Mouse (Mus musculus) hindbrain, embryonic 16.5 days (tissue): ENCODE results near the gene Esam. TPM values are rescaled to one million over a fixed set of nuclear protein-coding genes. Genes with fewer than 3 reads are reported as not detected.

ENCODE experiments used
- ATAC-seq: fragments of 200-750 bp; cut with Nextera tagmentation; 2 replicates; pipeline ENCODE4 v1.8.0; 2017; ENCODE audit warnings: moderate TSS enrichment, moderate library complexity
- H3K27ac ChIP-seq: fragments of 300-500 bp; sonication (generic); 2 replicates; pipeline ENCODE4 v1.5.1; 2014; ENCODE audit warnings: low read depth, mild to moderate bottlenecking, control low read depth, low read length, moderate library complexity
- H3K27me3 ChIP-seq: fragments of 300-500 bp; sonication (generic); replicated peaks from 2 replicates; pipeline ENCODE4 v1.6.1; 2014; ENCODE audit warnings: low read length; ENCODE audit not compliant: control insufficient read depth, insufficient read depth
- H3K36me3 ChIP-seq: fragments of 300-500 bp; sonication (generic); 2 replicates; pipeline ENCODE4 v1.6.1; 2014; ENCODE audit warnings: mild to moderate bottlenecking, low read length, moderate library complexity, mixed read lengths; ENCODE audit not compliant: control insufficient read depth, insufficient read depth
- H3K4me1 ChIP-seq: fragments of 300-500 bp; sonication (generic); 2 replicates; pipeline ENCODE4 v1.6.1; 2014; ENCODE audit warnings: low read depth, low read length; ENCODE audit not compliant: control insufficient read depth, insufficient read depth
- H3K4me2 ChIP-seq: fragments of 300-500 bp; sonication (generic); 2 replicates; pipeline ENCODE4 v1.6.1; 2014; ENCODE audit warnings: mild to moderate bottlenecking, low read length, control low read depth, moderate library complexity
- H3K4me3 ChIP-seq: fragments of 300-500 bp; sonication (generic); 2 replicates; pipeline ENCODE4 v1.5.1; 2014; ENCODE audit warnings: mild to moderate bottlenecking, low read length, control low read depth, moderate library complexity
- H3K9ac ChIP-seq: fragments of 300-500 bp; sonication (generic); 2 replicates; pipeline ENCODE4 v1.6.1; 2014; ENCODE audit warnings: low read depth, mild to moderate bottlenecking, control low read depth, low read length, moderate library complexity
- H3K9me3 ChIP-seq: fragments of 300-500 bp; sonication (generic); 2 replicates; pipeline ENCODE4 v1.6.1; 2014; ENCODE audit warnings: mild to moderate bottlenecking, low read length, moderate library complexity; ENCODE audit not compliant: control insufficient read depth
- WGBS: fragments of 180-500 bp; shearing (Covaris S2); extraction: QIAGEN DNeasy Blood & Tissue Kit; methylation state at CpG from one replicate; pipeline ENCODE4 v1.1.7; 2014; 5-methylcytosine and 5-hydroxymethylcytosine counted together
- polyA plus RNA-seq: library from polyadenylated mRNA; unstranded; fragments of >200 nt; fragmentation: Nextera tagmentation; extraction: Ambion mirVana; gene quantifications from 2 replicates; pipeline ENCODE4 v1.2.1, GENCODE M21; 2015

The Esam gene
- polyA plus RNA-seq, 1 experiment from 2014 or later: 44.6 TPM

DNA sequence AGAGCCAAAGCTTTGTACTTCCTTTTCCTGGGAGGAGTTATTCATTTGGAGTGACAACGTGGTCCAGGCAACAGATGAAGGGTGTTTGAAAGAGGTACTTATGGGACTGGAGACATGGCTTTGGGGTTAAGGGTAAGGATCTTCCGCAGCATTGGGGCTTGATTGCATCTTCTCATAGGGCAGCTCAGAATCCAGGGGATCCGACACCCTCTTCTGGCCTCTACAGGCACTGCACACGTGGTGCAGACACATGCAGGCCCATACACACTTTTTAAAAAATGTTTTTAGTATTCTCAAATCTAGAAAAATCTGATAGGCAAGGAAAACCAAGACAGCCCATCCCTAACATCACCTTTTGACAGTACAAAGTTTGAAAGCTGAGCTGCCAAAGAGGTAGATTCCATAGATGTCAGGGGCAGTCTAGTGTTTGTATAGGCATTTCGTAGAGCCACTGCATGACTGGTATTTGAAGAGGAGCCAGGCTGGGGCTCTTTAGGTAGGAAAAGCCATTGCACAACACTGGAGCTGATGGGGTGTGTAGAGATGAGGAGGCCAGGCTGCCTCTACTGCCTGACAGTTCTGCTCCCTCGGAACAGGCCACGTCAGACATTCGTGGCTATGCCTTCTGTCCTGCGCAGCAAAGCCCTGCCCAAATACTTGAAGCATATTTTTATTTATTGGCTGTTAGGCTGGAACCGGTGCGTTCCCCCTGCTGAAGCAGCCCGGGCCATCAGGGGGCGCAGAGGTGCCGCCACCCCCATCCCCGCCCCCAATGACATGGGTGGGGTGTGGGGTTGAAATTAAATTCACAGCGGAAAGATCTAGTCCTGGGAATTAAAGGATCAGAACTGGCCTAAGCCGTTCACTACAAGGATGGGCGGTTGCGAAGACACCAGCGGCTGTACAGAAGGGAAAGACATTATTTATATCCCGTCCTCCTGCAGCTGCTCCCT, 1.2 kb upstream of the Esam start:
- Histone ChIP-seq H3K36me3 (peaks cover 14% of the 10 kb centered on the region; the same call in 1 of the 2 replicates), H3K27ac (no peak overlapping the region), H3K4me1 (peaks cover 19% of the 10 kb centered on the region), H3K4me2 (peak overlapping the region; percentile 31; the same call in 1 of the 2 replicates), H3K9me3 (no peaks in the 10 kb centered on the region), H3K4me3 (no peak overlapping the region), H3K9ac (no peak overlapping the region), H3K27me3 (peaks cover 33% of the 10 kb centered on the region)
- WGBS: 26% methylated on average over 21 of the region's 21 CpGs
- peak; percentile 15; the same call in 1 of the 2 replicates for ATAC-seq

DNA sequence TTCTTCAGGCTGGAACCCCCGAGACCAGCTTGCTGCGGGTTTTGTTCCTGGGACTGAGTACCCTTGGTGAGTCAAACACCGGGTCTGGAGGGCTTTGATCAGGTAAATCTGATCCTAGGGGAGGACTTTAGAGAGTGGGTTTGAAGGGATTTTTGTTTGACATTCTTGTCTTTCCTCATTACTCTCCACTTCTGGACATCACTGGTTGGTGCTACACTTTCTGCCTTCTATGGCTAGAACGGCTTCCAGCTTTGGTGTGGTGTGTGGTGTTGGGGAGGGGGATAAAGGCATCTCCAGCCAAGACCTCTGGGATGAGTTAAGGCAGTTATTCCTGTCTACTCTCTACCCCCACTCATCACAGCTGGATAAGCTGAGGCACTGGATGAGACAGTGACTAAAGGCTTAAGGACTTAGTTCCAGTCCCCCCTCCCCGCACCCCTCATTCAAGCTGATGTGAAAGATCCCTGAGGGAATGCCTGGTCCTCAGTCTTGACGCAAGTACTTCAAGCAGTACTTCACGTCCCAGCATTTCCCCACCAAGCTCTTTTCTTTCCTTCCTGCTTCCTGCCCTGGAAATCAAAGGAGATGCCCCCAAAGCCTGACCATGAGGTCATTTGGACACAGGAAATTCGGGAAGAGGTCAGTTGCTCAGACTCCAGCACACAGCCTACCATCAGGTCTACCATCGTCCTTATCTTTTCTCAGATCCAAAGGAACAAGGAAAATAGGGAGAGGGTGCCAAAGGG, 520 bp downstream of the Esam start:
- no peak for ATAC-seq
- H3K36me3 ChIP-seq: peaks cover 9% of the 10 kb centered on the region; the same call in 1 of the 2 replicates
- peaks cover 19% of the 10 kb centered on the region for H3K4me1 ChIP-seq
- peak overlapping the region; percentile 24; the same call in 1 of the 2 replicates for H3K27ac ChIP-seq
- H3K9me3 ChIP-seq: no peaks in the 10 kb centered on the region
- no peak overlapping the region for H3K9ac ChIP-seq
- H3K4me3 ChIP-seq: peak overlapping the region; percentile 20
- 26% methylated on average over 9 of the region's 9 CpGs for WGBS
- H3K4me2 ChIP-seq: no peak overlapping the region
- peaks cover 35% of the 10 kb centered on the region for H3K27me3 ChIP-seq

DNA sequence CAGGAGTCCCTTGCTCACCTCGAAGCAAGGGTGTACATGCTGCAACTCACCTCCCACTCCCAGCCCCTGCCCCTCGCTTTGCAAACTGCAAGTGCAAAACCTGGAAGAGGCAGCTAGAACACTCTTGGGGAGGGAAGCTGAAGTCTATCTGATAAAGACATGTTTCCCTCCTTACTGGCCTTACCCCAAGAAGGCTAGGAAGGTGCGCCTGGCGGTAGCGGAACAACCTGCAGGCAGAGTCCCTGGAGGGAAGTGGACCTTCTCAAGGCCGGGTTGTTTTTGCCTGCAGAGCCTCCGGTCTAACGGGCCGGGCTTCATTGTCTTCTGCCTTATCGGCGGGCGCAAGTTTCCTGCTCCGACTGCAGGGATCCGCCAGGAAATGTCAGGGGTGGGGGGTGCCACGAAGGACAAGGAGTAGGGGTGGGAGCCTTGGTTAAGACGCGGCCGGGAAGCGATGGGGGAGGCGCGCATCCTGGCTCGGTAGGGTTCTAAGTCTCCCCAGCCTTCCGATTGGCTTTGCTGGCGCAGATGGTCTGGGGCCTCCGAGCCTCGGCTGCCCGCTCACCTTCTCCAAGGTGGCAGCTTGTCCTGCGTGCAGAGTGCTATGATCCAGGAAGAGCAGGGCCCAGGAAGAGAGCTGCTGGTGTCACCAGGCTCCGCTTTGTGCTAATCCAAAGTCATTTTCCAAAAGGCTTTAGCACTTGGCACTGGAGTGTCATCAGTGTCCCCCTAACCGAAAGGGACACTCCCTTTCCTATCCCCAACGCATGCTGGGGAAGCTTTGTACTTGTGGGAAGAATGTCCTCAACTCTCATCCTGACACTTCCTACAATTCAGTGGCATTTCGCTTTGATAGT, 2.4 kb downstream of the Esam start:
- H3K4me1 ChIP-seq: peaks cover 19% of the 10 kb centered on the region
- peak overlapping the region; percentile 68 for H3K4me2 ChIP-seq
- H3K36me3 ChIP-seq: peaks cover 2% of the 10 kb centered on the region; the same call in 1 of the 2 replicates
- H3K4me3 ChIP-seq: peak overlapping the region; percentile 39
- H3K9ac ChIP-seq: peak overlapping the region; percentile 44
- no peak overlapping the region for H3K27ac ChIP-seq
- 1% methylated on average over 32 of the region's 32 CpGs for WGBS
- H3K27me3 ChIP-seq: peaks cover 35% of the 10 kb centered on the region
- no peaks in the 10 kb centered on the region for H3K9me3 ChIP-seq
- peak; percentile 51 for ATAC-seq

DNA sequence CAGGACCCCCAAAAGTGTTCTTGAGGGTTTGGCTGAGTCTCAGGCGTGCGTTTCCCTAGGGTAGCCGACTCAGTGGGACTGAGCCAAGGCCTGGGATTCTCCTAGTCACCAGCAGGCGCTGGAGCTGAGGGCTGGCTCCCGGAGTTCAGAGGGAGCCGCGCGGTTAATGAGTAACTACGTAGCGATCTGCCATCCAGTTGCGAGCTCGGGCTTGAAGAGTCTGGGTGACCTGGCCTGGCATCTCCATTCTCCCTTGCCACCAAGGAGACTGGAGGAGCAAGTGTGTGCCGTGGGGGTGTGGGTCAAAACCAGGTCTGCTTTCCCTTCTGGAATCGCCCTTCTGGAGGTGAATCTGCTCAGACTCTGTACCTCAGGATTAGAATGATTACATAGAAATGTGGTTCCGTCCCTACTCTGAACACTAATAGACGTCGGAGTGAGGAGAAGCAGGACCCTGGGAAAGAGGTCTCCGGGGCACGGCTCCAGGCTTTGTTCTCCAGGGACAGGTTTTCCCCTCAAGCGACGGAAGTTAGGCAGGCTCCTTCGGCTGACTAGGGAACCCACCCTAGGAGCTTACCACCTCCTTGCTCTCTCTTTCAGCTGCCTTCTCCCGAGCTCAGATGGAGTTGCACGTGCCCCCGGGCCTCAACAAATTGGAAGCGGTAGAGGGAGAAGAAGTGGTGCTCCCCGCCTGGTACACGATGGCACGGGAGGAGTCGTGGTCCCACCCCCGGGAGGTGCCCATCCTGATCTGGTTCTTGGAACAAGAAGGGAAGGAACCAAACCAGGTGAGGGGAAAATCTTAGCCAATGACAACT, 3.2 kb downstream of the Esam start:
- H3K4me3 ChIP-seq: peak overlapping the region; percentile 39
- peak; percentile 73 for ATAC-seq
- H3K27me3 ChIP-seq: peaks cover 32% of the 10 kb centered on the region
- peaks cover 2% of the 10 kb centered on the region; the same call in 1 of the 2 replicates for H3K36me3 ChIP-seq
- peak overlapping the region; percentile 44 for H3K9ac ChIP-seq
- no peaks in the 10 kb centered on the region for H3K9me3 ChIP-seq
- H3K4me1 ChIP-seq: peaks cover 19% of the 10 kb centered on the region
- H3K27ac ChIP-seq: no peak overlapping the region
- peak overlapping the region; percentile 68 for H3K4me2 ChIP-seq
- WGBS: 2% methylated on average over 31 of the region's 31 CpGs

DNA sequence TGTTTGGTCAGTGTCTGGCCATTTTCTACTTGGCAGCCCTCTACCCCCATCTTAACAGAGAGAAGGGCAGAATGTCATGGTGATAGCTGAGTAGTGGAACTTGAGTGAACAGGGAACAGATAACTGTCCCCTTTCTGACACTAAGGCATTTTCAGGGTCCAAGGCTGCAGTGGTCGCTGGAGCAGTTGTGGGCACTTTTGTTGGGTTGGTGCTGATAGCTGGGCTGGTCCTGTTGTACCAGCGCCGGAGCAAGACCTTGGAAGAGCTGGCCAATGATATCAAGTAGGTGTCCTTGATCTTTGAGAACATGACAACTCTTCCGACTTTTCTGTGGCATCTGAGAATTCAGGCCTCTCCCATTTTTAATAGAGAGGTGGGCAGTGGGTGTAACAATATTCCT, 9.0 kb downstream of the Esam start:
- Histone ChIP-seq H3K36me3 (peaks cover 2% of the 10 kb centered on the region; the same call in 1 of the 2 replicates), H3K9me3 (no peaks in the 10 kb centered on the region), H3K4me3 (no peak overlapping the region), H3K9ac (no peak overlapping the region), H3K4me1 (no peaks in the 10 kb centered on the region), H3K27ac (no peak overlapping the region), H3K4me2 (no peak overlapping the region), H3K27me3 (peaks cover 2% of the 10 kb centered on the region; the same call in 1 of the 2 replicates)
- 84% methylated on average over 4 of the region's 4 CpGs for WGBS
- no peak for ATAC-seq

DNA sequence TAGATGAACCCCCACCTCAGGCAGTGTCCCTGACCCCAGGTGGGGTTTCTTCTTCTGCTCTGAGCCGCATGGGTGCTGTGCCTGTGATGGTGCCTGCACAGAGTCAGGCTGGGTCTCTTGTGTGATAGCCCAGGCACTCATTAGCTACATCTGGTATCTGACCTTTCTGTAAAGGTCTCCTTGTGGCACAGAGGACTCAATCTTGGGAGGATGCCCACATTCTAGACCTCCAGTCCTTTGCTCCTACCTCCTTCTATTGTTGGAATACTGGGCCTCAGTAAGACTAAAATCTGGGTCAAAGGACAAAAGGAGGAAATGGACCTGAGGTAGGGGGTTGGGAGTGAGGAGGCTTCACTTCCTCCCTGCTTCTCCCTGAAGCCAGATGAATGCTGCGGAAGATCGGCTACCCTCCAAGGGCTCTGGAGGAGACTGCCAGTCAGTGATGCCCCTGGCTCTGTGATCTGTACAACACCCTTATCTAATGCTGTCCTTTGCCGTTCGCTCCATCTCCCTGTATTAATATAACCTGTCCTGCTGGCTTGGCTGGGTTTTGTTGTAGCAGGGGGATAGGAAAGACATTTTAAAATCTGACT, 9.9 kb downstream of the Esam start:
- Histone ChIP-seq H3K4me2 (no peak overlapping the region), H3K4me3 (no peak overlapping the region), H3K9ac (no peak overlapping the region), H3K36me3 (peaks cover 2% of the 10 kb centered on the region; the same call in 1 of the 2 replicates), H3K4me1 (no peaks in the 10 kb centered on the region), H3K27me3 (no peaks in the 10 kb centered on the region; the same call in 1 of the 2 replicates), H3K27ac (no peak overlapping the region), H3K9me3 (no peaks in the 10 kb centered on the region)
- 81% methylated on average over 5 of the region's 5 CpGs for WGBS
- ATAC-seq: no peak

DNA sequence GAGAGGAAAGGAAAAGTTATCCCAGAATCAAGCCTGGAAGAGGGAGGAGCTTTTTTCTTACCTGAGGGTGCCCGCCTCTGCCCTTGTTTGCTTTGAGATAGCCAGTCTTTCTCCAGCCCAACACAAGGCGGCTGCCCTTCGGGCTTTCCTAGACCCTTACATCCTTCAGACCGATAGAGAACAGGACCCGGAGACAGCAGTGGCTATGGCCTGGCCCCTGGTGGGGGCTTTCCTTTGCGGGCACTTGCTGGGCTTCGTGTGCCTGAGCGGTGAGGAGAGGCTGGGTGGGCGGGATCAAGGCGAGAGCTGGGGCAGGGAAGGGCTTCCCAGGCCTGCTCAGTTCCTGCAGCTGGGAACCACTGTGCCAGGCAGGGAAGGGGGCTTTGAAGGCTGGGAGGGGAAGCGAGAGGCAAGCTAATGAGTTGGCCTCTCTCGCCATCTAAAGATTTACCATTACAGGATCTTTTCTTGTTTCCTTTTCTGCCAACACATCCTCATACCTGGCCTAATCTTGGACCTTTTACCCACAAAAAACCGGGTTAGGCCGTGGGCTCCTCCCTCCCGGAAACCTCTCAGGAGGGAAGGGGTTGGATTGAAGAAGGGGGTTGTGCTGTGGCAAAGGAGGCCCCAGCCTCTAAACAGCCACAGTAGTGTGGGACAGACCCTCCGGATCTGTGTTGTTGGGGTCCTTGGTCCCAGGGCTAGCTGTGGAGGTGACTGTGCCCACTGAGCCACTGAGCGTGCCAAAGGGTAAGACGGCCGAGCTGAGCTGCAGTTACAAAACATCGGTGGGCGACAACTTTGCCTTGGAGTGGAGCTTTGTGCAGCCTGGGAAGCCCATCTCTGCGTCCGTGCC, 11.5 kb downstream of the Esam start, which contains the start of gene Vsig2:
Gene Vsig2 (plus strand): TSS at position 86 of the 856 bp plus-strand sequence.
- H3K4me2 ChIP-seq: no peak within 1 kb of the TSS
- H3K4me3 ChIP-seq: no peak within 1 kb of the TSS
- ATAC-seq: no peak
- H3K36me3 ChIP-seq: peaks cover 2% of the 10 kb centered on the region; the same call in 1 of the 2 replicates
- WGBS: 52% methylated on average over 23 of the region's 23 CpGs
- H3K9ac ChIP-seq: no peak within 1 kb of the TSS
- H3K27me3 ChIP-seq: peaks cover under 1% of the 10 kb centered on the region; the same call in 1 of the 2 replicates
- H3K9me3 ChIP-seq: no peaks in the 10 kb centered on the region
- no peaks in the 10 kb centered on the region; the same call in 1 of the 2 replicates for H3K4me1 ChIP-seq
- no peak within 1 kb of the TSS for H3K27ac ChIP-seq
